Mouse (Mus musculus): ENCODE measurements around the gene Fnbp4. TPM values are rescaled to one million over a fixed set of nuclear protein-coding genes. Genes with fewer than 3 reads are reported as not detected.
"Not testable (repeated sequence)": the region's sequence is repeated elsewhere in the genome, so short reads cannot be mapped to it uniquely, and the experiment has no call there.

The Fnbp4 gene
- polyA plus RNA-seq, 1 experiment from 2014 or later: 110 TPM

DNA sequence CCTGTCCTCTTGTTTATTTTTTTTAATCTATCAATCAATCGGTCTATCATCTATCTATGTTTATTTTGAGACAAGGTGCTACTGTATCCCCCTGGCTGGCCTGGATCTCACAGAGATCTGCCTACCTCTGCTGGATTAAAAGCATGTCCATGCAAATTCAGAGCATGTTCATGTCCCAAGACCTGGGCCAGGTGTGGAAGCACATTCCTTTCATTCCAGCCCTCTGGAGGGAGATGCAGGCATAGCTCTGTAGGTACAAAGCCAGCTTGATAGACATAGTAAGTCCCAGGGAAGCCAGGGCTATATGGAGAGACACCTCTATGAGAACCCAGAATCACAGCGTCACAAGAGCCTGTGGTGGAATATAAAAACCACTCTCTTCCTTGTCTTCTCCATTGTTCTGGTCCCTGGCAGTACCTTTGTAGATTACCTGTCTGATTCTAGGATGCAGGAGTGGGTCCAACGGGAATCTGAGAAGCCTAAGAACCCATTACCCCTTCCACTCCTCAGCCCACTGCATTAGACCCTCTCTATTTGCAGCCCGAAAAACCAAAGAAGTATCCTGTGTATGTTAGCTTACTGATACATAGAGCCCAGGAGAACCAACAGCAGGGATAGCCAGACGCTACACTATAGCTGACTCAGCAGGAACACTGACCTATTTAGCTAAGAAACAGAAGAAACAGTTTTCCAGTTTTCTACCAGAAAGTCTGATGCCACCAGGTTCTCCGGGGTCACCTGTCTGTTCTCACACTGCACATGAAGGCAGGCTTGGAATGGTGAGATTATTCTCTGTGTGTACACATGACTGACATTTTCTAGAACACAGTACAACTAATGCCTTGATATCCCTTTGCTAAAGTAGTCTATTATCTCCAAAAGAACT, 63.3 kb downstream of the Fnbp4 start:
- Histone ChIP-seq H3K36me3 (no peaks in the 10 kb centered on the region), H3K9me3 (replicated peaks) (no peaks in the 10 kb centered on the region), H3K4me1 (no peaks in the 10 kb centered on the region), H3K4me3 (no peak overlapping the region), H3K27me3 (ENCODE audit: low read depth, poor library complexity, severe bottlenecking) (no peaks in the 10 kb centered on the region), H3K27ac (replicated peaks) (no peak overlapping the region)
- no peak for DNase-seq (ENCODE audit: low spot score)
- WGBS: 88% methylated on average over 6 of the region's 6 CpGs

DNA sequence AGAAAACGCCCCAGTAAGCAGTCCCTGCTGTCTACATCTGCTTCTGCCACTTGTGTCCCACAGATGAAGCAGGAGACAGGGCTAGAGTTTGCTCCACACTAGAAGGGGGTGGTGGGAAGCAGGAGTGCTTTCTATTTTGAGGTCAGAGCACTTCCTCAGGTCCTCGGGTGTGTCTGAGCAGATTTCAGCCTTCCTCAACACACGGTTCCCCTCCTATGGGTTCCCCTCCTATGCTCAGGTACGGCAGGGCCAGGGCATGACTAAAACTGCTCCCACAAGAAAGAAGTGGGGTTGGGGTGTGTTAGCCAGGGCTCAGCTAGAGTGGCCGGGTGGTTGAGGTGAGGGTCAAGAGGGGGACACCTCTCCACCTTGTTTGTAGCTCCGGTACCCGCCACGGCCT, 65.6 kb downstream of the Fnbp4 start:
- H3K4me1 ChIP-seq: no peaks in the 10 kb centered on the region
- no peaks in the 10 kb centered on the region for H3K27me3 ChIP-seq (ENCODE audit: low read depth, poor library complexity, severe bottlenecking)
- H3K27ac ChIP-seq (replicated peaks): no peak overlapping the region
- H3K4me3 ChIP-seq: no peak overlapping the region
- H3K36me3 ChIP-seq: no peaks in the 10 kb centered on the region
- H3K9me3 ChIP-seq (replicated peaks): no peaks in the 10 kb centered on the region
- whole genome bisulfite sequencing: 89% methylated on average over 8 of the region's 8 CpGs
- DNase-seq (ENCODE audit: low spot score): no peak

DNA sequence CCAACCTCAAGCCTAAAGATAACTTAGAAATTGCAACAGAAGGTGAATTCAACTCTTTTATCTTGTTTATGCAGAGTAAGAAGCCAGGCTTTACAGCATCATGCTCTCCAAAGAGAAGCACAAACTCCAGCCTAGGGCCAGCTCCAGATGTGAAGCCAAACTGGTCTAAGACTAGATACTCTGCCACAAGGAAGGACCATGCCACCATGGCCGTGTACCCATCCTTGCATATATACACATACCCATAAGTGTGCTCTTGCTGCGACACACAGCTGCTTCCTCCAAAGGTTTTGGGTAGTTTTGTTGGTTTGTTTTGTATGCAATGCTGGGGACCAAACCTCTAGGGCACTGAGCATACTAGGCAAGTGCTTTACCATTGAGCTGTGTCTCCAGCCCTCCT, 70.1 kb downstream of the Fnbp4 start:
- no peak overlapping the region for H3K27ac ChIP-seq (replicated peaks)

DNA sequence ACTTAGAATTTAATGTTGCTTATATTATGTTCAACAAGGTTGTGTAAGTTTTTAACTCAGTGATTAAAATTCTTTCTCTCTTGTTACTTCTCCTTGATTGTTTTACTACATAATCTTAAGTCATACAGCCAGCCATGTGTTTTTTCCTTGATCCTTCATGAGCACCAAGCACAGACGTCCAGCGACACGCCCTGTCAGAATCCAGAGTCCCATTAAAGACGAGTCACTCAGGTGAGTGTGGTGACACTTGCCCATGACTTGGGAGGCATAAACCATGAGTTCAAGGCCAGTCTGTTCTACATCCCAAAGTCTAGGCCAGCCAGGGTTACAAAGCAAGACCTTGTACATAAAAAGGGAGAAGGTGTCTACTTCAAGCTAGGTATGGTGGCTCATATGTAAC, 71.0 kb downstream of the Fnbp4 start:
- no peaks in the 10 kb centered on the region for H3K27me3 ChIP-seq (ENCODE audit: low read depth, poor library complexity, severe bottlenecking)

More for the DNA sequence above, 70.1 kb downstream of the Fnbp4 start:
- Histone ChIP-seq H3K27me3 (ENCODE audit: low read depth, poor library complexity, severe bottlenecking) (no peaks in the 10 kb centered on the region), H3K9me3 (replicated peaks) (no peaks in the 10 kb centered on the region), H3K36me3 (no peaks in the 10 kb centered on the region), H3K4me3 (no peak overlapping the region), H3K4me1 (no peaks in the 10 kb centered on the region)
- WGBS: 88% methylated on average over 2 of the region's 2 CpGs
- DNase-seq (ENCODE audit: low spot score): no peak

DNA sequence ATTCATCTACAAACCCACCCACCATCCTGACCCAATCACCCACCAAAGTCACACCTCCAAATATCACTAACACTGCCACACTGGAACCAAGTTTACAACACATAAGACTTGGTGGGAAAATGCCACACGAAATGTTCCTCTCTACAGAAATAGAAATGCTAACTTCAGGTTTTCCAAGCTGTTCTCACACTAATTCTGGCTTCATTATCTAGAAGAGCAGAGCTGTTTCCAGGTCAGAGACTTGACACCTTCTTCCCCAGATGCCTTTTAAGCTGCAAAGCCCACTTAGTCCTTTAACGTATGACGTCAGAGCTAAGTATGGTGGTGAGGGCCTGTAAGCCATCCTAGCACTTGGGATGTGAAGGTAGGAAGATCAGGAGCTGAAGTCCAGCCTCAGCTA, 73.5 kb downstream of the Fnbp4 start:
- Histone ChIP-seq H3K27me3 (ENCODE audit: low read depth, poor library complexity, severe bottlenecking) (no peaks in the 10 kb centered on the region), H3K36me3 (no peaks in the 10 kb centered on the region), H3K27ac (replicated peaks) (no peak overlapping the region), H3K9me3 (replicated peaks) (no peaks in the 10 kb centered on the region), H3K4me3 (no peak overlapping the region), H3K4me1 (no peaks in the 10 kb centered on the region)
- no peak for DNase-seq (ENCODE audit: low spot score)
- WGBS: 90% methylated on average over 3 of the region's 3 CpGs

More for the DNA sequence above, 71.0 kb downstream of the Fnbp4 start:
- no peaks in the 10 kb centered on the region for H3K4me1 ChIP-seq
- WGBS: 90% methylated on average over 4 of the region's 4 CpGs
- no peak for DNase-seq (ENCODE audit: low spot score)
- H3K36me3 ChIP-seq: no peaks in the 10 kb centered on the region
- H3K27ac ChIP-seq (replicated peaks): no peak overlapping the region
- no peak overlapping the region for H3K4me3 ChIP-seq
- H3K9me3 ChIP-seq (replicated peaks): no peaks in the 10 kb centered on the region

DNA sequence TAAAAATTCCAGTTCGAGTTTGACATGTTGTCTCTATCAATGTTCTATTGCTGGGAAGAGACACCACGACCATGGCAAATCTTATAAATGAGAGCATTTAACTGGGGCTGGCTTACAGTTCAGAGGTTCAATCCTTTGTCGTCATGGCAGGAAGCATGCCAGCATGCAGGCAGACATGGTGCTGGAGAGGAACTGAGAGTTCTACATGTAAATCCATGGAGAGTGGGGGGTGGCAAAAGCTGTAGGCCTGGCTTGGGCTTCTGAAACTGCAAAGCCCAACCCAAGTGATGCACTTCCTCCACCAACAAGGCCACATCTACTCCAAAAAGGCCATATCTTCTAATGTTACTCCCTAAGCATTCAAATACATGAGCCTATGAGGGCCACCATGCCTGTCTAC, 75.7 kb downstream of the Fnbp4 start:
- no peaks in the 10 kb centered on the region for H3K4me1 ChIP-seq
- DNase-seq (ENCODE audit: low spot score): no peak
- no peaks in the 10 kb centered on the region for H3K36me3 ChIP-seq
- H3K27ac ChIP-seq (replicated peaks): no peak overlapping the region
- WGBS: 88% methylated on average over 3 of the region's 3 CpGs
- H3K9me3 ChIP-seq (replicated peaks): no peaks in the 10 kb centered on the region
- H3K4me3 ChIP-seq: no peak overlapping the region
- no peaks in the 10 kb centered on the region for H3K27me3 ChIP-seq (ENCODE audit: low read depth, poor library complexity, severe bottlenecking)

DNA sequence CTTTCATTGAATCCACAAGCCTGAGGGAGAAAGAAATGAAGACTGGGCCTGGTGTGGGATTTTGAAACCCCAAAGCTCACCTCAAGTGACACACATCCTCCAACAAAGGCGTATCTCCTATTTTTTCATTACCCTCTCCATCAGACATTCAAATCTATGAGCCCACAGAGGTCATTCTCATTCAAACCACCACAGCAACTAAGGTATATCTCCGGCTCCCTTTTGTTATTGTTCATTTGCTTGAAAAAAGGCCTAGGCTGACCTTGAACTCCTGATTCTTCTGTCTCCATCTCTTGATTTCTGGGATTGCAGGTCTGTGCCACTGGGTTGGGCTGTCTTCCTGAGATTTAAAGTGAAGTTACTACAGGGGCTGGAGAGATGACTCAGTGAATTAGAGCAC, 77.8 kb downstream of the Fnbp4 start:
- WGBS: 82% methylated on average over 2 of the region's 2 CpGs
- Histone ChIP-seq H3K36me3 (no peaks in the 10 kb centered on the region), H3K9me3 (replicated peaks) (no peaks in the 10 kb centered on the region), H3K27ac (replicated peaks) (no peak overlapping the region), H3K4me1 (no peaks in the 10 kb centered on the region), H3K27me3 (ENCODE audit: low read depth, poor library complexity, severe bottlenecking) (no peaks in the 10 kb centered on the region), H3K4me3 (no peak overlapping the region)
- DNase-seq (ENCODE audit: low spot score): no peak

DNA sequence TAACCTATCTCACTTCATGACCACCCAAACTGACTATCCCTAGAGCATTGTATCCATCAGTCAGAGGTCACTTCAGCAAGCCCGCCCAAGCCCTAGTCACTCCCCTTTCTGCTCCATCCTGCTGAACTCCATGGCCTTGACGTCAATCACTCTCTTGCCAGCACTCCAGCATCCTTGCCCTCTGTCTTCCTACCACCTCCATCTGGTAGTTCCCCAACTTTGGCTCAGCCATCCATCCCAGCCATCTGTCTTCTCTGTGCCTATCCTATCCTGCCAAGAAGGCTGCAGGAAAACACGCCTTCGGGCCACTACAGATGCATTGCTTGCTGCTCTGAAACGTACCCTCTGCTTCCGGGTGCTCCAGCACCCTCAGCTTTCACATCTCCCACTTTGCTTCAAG, 78.6 kb downstream of the Fnbp4 start:
- Histone ChIP-seq H3K36me3 (no peaks in the 10 kb centered on the region), H3K9me3 (replicated peaks) (no peaks in the 10 kb centered on the region), H3K27me3 (ENCODE audit: low read depth, poor library complexity, severe bottlenecking) (no peaks in the 10 kb centered on the region), H3K4me1 (no peaks in the 10 kb centered on the region), H3K27ac (replicated peaks) (no peak overlapping the region), H3K4me3 (no peak overlapping the region)
- no peak for DNase-seq (ENCODE audit: low spot score)
- WGBS: 92% methylated on average over 6 of the region's 6 CpGs

DNA sequence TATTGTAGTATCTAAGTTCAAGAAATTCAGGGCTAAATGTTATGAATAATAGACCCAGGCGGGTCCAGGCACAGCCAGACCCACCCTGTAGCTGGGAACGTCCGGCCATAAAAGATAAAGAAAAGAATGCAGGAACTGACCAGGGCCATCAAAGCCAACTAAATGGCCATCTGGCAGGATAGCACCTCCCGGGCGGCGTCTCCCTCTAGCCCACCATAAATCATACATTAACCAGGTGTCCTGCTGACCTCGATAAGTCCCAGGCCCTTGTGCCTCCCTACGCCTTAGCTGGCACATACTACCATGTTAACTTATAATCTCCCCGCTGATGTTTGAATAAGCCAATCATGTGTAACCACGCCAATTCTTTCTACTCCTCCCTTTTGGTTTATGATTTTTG, 79.4 kb downstream of the Fnbp4 start:
- WGBS: 90% methylated on average over 10 of the region's 10 CpGs
- H3K4me1 ChIP-seq; H3K9me3 ChIP-seq (replicated peaks); H3K36me3 ChIP-seq; H3K27me3 ChIP-seq (ENCODE audit: low read depth, poor library complexity, severe bottlenecking); H3K27ac ChIP-seq (replicated peaks); H3K4me3 ChIP-seq; DNase-seq (ENCODE audit: low spot score): not testable (repeated sequence)

DNA sequence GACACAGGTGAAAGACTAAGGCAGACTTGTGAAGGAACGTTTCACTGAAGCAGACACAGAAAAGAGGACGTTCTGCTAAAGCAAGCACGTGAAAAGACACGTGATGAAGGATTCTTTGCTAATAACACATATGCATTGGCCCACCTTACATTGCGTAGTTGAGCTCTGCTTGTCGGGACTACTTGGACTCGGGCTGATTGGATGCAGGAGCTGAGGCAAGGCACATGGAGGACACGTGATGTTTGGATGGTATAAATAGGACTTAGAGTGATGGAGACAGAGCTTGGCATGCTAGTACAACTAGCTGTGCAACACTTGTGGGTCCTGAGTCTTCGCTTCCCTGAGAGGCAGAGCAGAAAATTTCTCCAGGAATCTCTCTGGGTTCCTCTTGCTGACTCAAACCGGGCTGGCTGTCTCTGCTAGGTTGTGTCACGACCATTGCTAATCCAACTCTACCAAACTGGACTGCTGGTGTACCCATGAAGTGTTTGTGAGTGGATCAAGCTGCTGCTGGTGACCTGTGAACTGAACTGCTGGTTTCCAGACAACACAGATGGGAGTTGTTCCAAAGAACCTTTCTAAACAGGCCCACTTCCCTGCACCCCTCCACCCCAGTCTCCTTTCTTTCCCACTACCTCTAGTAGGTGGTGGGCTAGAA, 80.5 kb downstream of the Fnbp4 start:
- WGBS: 84% methylated on average over 11 of the region's 11 CpGs
- Histone ChIP-seq H3K27me3 (ENCODE audit: low read depth, poor library complexity, severe bottlenecking) (no peaks in the 10 kb centered on the region), H3K9me3 (replicated peaks) (no peaks in the 10 kb centered on the region), H3K4me3 (no peak overlapping the region), H3K36me3 (no peaks in the 10 kb centered on the region), H3K27ac (replicated peaks) (no peak overlapping the region), H3K4me1 (no peaks in the 10 kb centered on the region)
- no peak for DNase-seq (ENCODE audit: low spot score)

DNA sequence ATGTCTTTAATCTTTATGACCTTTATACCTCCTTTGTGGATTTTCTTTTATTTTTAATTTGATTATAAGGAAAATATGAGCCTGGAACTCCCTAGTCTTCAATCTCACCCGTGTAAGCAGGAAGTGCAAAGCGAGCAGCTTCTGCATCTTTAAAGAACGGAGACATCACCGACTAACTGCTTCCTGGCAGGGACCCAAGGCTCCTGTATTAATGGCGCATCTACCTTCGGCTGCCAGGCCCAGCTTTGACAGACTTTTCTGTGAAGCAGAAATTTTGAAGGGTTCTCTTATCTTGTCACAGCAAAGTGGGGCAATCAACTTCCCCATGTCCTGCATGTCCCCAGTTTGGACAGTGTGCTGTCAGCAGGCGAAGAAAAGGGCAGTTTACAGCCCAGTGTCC, 83.6 kb downstream of the Fnbp4 start:
- no peaks in the 10 kb centered on the region for H3K27me3 ChIP-seq (ENCODE audit: low read depth, poor library complexity, severe bottlenecking)
- no peak for DNase-seq (ENCODE audit: low spot score)
- WGBS: 81% methylated on average over 7 of the region's 7 CpGs

More for the DNA sequence above, 83.6 kb downstream of the Fnbp4 start:
- H3K36me3 ChIP-seq: no peaks in the 10 kb centered on the region
- no peak overlapping the region for H3K4me3 ChIP-seq
- H3K27ac ChIP-seq (replicated peaks): no peak overlapping the region
- no peaks in the 10 kb centered on the region for H3K4me1 ChIP-seq
- no peaks in the 10 kb centered on the region for H3K9me3 ChIP-seq (replicated peaks)

Measured in midbrain, embryonic 10.5 days (tissue).